Comparison of ENCODE assay signal across 14 mouse cellular contexts in genomic region chr1:57906312-57906711, GRCm38 (mm10).
DNase-seq lines count a peak whose midpoint lies in the region; ATAC-seq and TF ChIP-seq lines count a peak whose summit lies in the region.
"Had no signal": no experiment of that assay in that cellular context is flagged by ENCODE, and none has a peak within 500 bp of the region (broad histone marks: within the 10 kb centered on the region; RNA-seq: fewer than 3 reads in every experiment).

No protein-coding gene starts in this region.

- 0 out of 2 replicates have a peak, but pooled peaks have one; percentile 54 for ATAC-seq in kidney, embryonic 15.5 days (replicated peaks; ENCODE audit: low FRiP score)
- peak; percentile 74 for ATAC-seq in embryonic facial prominence, embryonic 15.5 days (ENCODE audit: insufficient number of reproducible peaks, low FRiP score, low TSS enrichment, low read depth)
- ATAC-seq in limb, embryonic 14.5 days (ENCODE audit: low FRiP score, low read depth), result peak; percentile 78
- ATAC-seq: hindbrain, postnatal 0 days; liver, postnatal 0 days had no signal

- no peak for DNase-seq in kidney, adult 18-20 months
- peak; percentile 26 for DNase-seq in brain, adult 2 months (ENCODE audit: low read depth, low spot score)
- DNase-seq in limb, embryonic 14.5 days (ENCODE audit: low spot score), result peak; percentile 77
- DNase-seq in left cerebral cortex, adult 9 months (ENCODE audit: low spot score in 2 of 2), result no peak
- no peak for DNase-seq in layer of hippocampus, postnatal 10 days (ENCODE audit: low spot score in 2 of 2)
- DNase-seq: adrenal gland, postnatal 14 days; cerebellum, postnatal 36 days; heart, adult 2 months; liver, postnatal 0 days; thymus, adult 2 months had no signal

- no peak for TF ChIP-seq POLR2A in limb, embryonic 14.5 days (IDR thresholded peaks at IDR 0.05; ENCODE audit: borderline replicate concordance, extremely low read depth, insufficient read depth, insufficient read length)

- no peak overlapping the region for H3K9ac ChIP-seq in kidney, embryonic 15.5 days
- no peak overlapping the region for H3K9ac ChIP-seq in embryonic facial prominence, embryonic 15.5 days
- no peak overlapping the region for H3K9ac ChIP-seq in limb, embryonic 14.5 days (ENCODE audit: low read depth, low read length, severe bottlenecking)
- H3K9ac ChIP-seq: liver, postnatal 0 days had no signal

- peak overlapping the region; percentile 61 for H3K27ac ChIP-seq in kidney, embryonic 15.5 days
- peak overlapping the region; percentile 76 for H3K27ac ChIP-seq in embryonic facial prominence, embryonic 15.5 days (replicated peaks)
- H3K27ac ChIP-seq in limb, embryonic 14.5 days (replicated peaks; ENCODE audit: low read depth, low read length), result no peak overlapping the region
- H3K27ac ChIP-seq: heart, adult 2 months; hindbrain, postnatal 0 days had no signal

- no peaks in the 10 kb centered on the region for H3K9me3 ChIP-seq in kidney, embryonic 15.5 days (replicated peaks)
- H3K9me3 ChIP-seq in embryonic facial prominence, embryonic 15.5 days (replicated peaks), result no peaks in the 10 kb centered on the region
- no peaks in the 10 kb centered on the region for H3K9me3 ChIP-seq in limb, embryonic 14.5 days (ENCODE audit: control insufficient read depth, low read length)

- H3K4me1 ChIP-seq in kidney, embryonic 15.5 days, result peaks cover 13% of the 10 kb centered on the region
- H3K4me1 ChIP-seq in embryonic facial prominence, embryonic 15.5 days, result peaks cover 18% of the 10 kb centered on the region
- peaks cover 17% of the 10 kb centered on the region for H3K4me1 ChIP-seq in limb, embryonic 14.5 days (ENCODE audit: control insufficient read depth, insufficient read depth, low read length)

- no peaks in the 10 kb centered on the region for H3K27me3 ChIP-seq in kidney, embryonic 15.5 days
- no peaks in the 10 kb centered on the region for H3K27me3 ChIP-seq in embryonic facial prominence, embryonic 15.5 days
- no peaks in the 10 kb centered on the region for H3K27me3 ChIP-seq in limb, embryonic 14.5 days (ENCODE audit: control insufficient read depth, insufficient read depth, low read length)

- H3K4me2 ChIP-seq in kidney, embryonic 15.5 days, result no peak overlapping the region
- no peak overlapping the region for H3K4me2 ChIP-seq in embryonic facial prominence, embryonic 15.5 days (replicated peaks)
- no peak overlapping the region for H3K4me2 ChIP-seq in limb, embryonic 14.5 days (replicated peaks; ENCODE audit: low read depth, low read length, severe bottlenecking)

- H3K4me3 ChIP-seq in kidney, embryonic 15.5 days (replicated peaks), result no peak overlapping the region
- no peak overlapping the region for H3K4me3 ChIP-seq in embryonic facial prominence, embryonic 15.5 days (replicated peaks)
- no peak overlapping the region for H3K4me3 ChIP-seq in limb, embryonic 14.5 days (replicated peaks; ENCODE audit: low read length)
- H3K4me3 ChIP-seq: erythroblast, embryonic 14.5 days; heart, adult 2 months had no signal

- peaks cover 30% of the 10 kb centered on the region for H3K36me3 ChIP-seq in kidney, embryonic 15.5 days
- H3K36me3 ChIP-seq in embryonic facial prominence, embryonic 15.5 days, result peaks cover 45% of the 10 kb centered on the region
- H3K36me3 ChIP-seq in limb, embryonic 14.5 days (ENCODE audit: control insufficient read depth, insufficient read depth, low read length), result peaks cover 59% of the 10 kb centered on the region

Comparison
In these comparisons a context has a peak if more than half of its experiments do, and no peak if none do; other contexts are left out.
1. DNase-seq: peak in brain, adult 2 months (single experiment) and limb, embryonic 14.5 days (single experiment); none in kidney, adult 18-20 months (single experiment), left cerebral cortex, adult 9 months (0 of 2) and layer of hippocampus, postnatal 10 days (0 of 2).
2. Peak in every context shown above with its lines, with median percentiles within 50 percentile points of each other: ATAC-seq.